Mouse (Mus musculus) myocyte (in vitro differentiated cells): ENCODE results near the gene Galnt7.

Experiments used
- CEBPB ChIP-seq: IDR thresholded peaks from 2 replicates; pipeline ENCODE4 v1.6.1; 2011; ENCODE audit warnings: mild to moderate bottlenecking, moderate library complexity; ENCODE audit not compliant: poor library complexity, insufficient read depth, severe bottlenecking
- E2F4 ChIP-seq: IDR thresholded peaks from one replicate; pipeline ENCODE4 v1.6.1; 2011; ENCODE audit warnings: mild to moderate bottlenecking, control low read depth, moderate library complexity; ENCODE audit not compliant: insufficient read depth
- MAX ChIP-seq: IDR thresholded peaks from one replicate; pipeline ENCODE4 v1.6.1; 2011; ENCODE audit warnings: low read depth, mild to moderate bottlenecking, control low read depth
- MYOD1 ChIP-seq, 3 experiments: IDR thresholded peaks; one replicate each; pipeline ENCODE4 v1.6.1; 2011; ENCODE audit warnings: control low read depth in 2 of 3, low read depth in 2 of 3, mild to moderate bottlenecking in 2 of 3, moderate library complexity in 1 of 3; ENCODE audit not compliant: insufficient read length in 2 of 3, control insufficient read depth in 1 of 3
- MYOG ChIP-seq, 3 experiments: IDR thresholded peaks; one replicate each; pipeline ENCODE4 v1.6.1; 2011; ENCODE audit warnings: control low read depth in 2 of 3, low read depth in 2 of 3, mild to moderate bottlenecking in 2 of 3; ENCODE audit not compliant: insufficient read length in 2 of 3, control insufficient read depth in 1 of 3, insufficient read depth in 1 of 3
- POLR2A ChIP-seq: IDR thresholded peaks from one replicate; pipeline ENCODE4 v1.6.1; 2011; ENCODE audit warnings: low read depth, mild to moderate bottlenecking, control low read depth, moderate library complexity; ENCODE audit not compliant: insufficient read length
- POLR2AphosphoS2 ChIP-seq: IDR thresholded peaks from one replicate; pipeline ENCODE4 v1.6.1; 2011; ENCODE audit warnings: low read depth, control low read depth; ENCODE audit not compliant: insufficient read length
- REST ChIP-seq: IDR thresholded peaks from one replicate; pipeline ENCODE4 v1.6.1; 2011; ENCODE audit warnings: mild to moderate bottlenecking, control low read depth, moderate library complexity; ENCODE audit not compliant: insufficient read depth, insufficient read length
- SRF ChIP-seq: IDR thresholded peaks from one replicate; pipeline ENCODE4 v1.6.1; 2011; ENCODE audit warnings: low read depth; ENCODE audit not compliant: control insufficient read depth, insufficient read length
- TCF12 ChIP-seq: IDR thresholded peaks from one replicate; pipeline ENCODE4 v1.6.1; 2011; ENCODE audit warnings: mild to moderate bottlenecking, control low read depth; ENCODE audit not compliant: poor library complexity, insufficient read depth, severe bottlenecking
- USF1 ChIP-seq: IDR thresholded peaks from one replicate; pipeline ENCODE4 v1.6.1; 2011; ENCODE audit warnings: low read depth, mild to moderate bottlenecking, control low read depth, moderate library complexity

- no peak for TF ChIP-seq POLR2A
- no peak for TF ChIP-seq USF1
- no peak for TF ChIP-seq MYOD1 (IDR thresholded peaks at IDR 0.05; ENCODE audit: control insufficient read depth in 1 of 3, insufficient read length in 2 of 3, low read depth in 2 of 3)
- no peak for TF ChIP-seq TCF12
- TF ChIP-seq MYOG (IDR thresholded peaks at IDR 0.05; ENCODE audit: control insufficient read depth in 1 of 3, insufficient read depth in 1 of 3, insufficient read length in 2 of 3, low read depth in 2 of 3), result no peak
- no peak for TF ChIP-seq E2F4
- no peak for TF ChIP-seq MAX
- TF ChIP-seq POLR2AphosphoS2, result no peak
- TF ChIP-seq SRF, result no peak
- TF ChIP-seq CEBPB, result no peak
- no peak for TF ChIP-seq REST
Observed at GRCm38 (mm10) chr8:57638925-57639324, 13.9 kb downstream of the Galnt7 start.
